In the genomic region with DNA sequence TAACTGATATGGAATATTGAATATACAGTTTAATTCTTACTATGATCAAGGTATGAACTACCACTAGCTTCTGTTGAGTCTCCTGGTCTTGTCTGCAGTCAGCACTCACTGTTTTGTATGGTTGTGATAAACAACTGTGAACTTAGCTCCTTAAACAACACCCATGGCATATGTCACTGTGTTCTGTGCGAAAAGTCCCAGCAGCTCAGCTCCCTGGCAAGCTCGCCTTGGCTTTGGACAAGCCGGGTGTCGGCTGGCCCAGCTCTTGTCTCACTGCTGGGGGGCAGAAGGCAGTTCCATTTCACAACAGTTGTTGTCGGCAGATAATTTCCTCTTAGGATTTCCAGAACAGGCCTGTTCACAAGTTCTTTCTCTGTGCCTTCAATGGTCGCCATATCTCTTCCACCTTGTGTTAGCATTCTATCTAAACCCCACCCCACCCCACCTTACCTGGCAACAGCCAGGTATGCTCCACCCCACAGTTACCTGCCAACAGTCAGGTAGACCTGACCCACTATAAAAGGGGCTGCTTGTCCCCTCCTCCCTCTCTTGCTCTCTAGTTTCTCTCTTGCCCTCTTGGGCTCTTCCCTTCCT, we compare ENCODE assay signal across 24 mouse cellular contexts. TPM values are rescaled to one million over a fixed set of nuclear protein-coding genes. Genes with fewer than 3 reads are reported as not detected.
DNase-seq lines count a peak whose midpoint lies in the region; ATAC-seq and TF ChIP-seq lines count a peak whose summit lies in the region.
"Had no signal": no experiment of that assay in that cellular context is flagged by ENCODE, and none has a peak within 500 bp of the region (broad histone marks: within the 10 kb centered on the region; RNA-seq: fewer than 3 reads in every experiment).

No protein-coding gene starts in this region.

- no peaks in the 10 kb centered on the region for H3K36me3 ChIP-seq in liver, adult 2 months (ENCODE audit: control insufficient read depth, insufficient read depth, low read length)
- no peaks in the 10 kb centered on the region for H3K36me3 ChIP-seq in liver, embryonic 11.5 days (ENCODE audit: control insufficient read depth, insufficient read depth, low read length)
- no peaks in the 10 kb centered on the region for H3K36me3 ChIP-seq in intestine, embryonic 16.5 days (ENCODE audit: control insufficient read depth, insufficient read depth, low read length)
- no peaks in the 10 kb centered on the region for H3K36me3 ChIP-seq in stomach, embryonic 16.5 days (ENCODE audit: control insufficient read depth, insufficient read depth, low read length)
- H3K36me3 ChIP-seq: heart, embryonic 12.5 days; limb, embryonic 15.5 days; midbrain, embryonic 10.5 days had no signal

- no peak overlapping the region for H3K4me2 ChIP-seq in liver, embryonic 11.5 days
- no peak overlapping the region for H3K4me2 ChIP-seq in intestine, embryonic 16.5 days (ENCODE audit: low read depth, low read length)
- H3K4me2 ChIP-seq in stomach, embryonic 16.5 days (ENCODE audit: low read depth, low read length), result no peak overlapping the region
- H3K4me2 ChIP-seq: forebrain, embryonic 13.5 days; heart, embryonic 12.5 days; limb, embryonic 15.5 days had no signal

- H3K27me3 ChIP-seq in liver, adult 2 months (ENCODE audit: control insufficient read depth, insufficient read depth, low read length), result no peaks in the 10 kb centered on the region
- no peaks in the 10 kb centered on the region for H3K27me3 ChIP-seq in liver, embryonic 11.5 days (replicated peaks; ENCODE audit: control insufficient read depth, insufficient read depth, low read length)
- no peaks in the 10 kb centered on the region for H3K27me3 ChIP-seq in intestine, embryonic 16.5 days (replicated peaks; ENCODE audit: control insufficient read depth, insufficient read depth, low read length)
- H3K27me3 ChIP-seq in stomach, embryonic 16.5 days (ENCODE audit: control insufficient read depth, insufficient read depth, low read length), result no peaks in the 10 kb centered on the region
- H3K27me3 ChIP-seq: forebrain, embryonic 13.5 days; heart, embryonic 12.5 days; limb, embryonic 15.5 days had no signal

- no peaks in the 10 kb centered on the region for H3K9me3 ChIP-seq in liver, embryonic 11.5 days (ENCODE audit: control insufficient read depth, low read length)
- no peaks in the 10 kb centered on the region for H3K9me3 ChIP-seq in intestine, embryonic 16.5 days (ENCODE audit: control insufficient read depth, low read length)
- H3K9me3 ChIP-seq in stomach, embryonic 16.5 days (replicated peaks; ENCODE audit: control insufficient read depth, low read length), result no peaks in the 10 kb centered on the region
- H3K9me3 ChIP-seq: forebrain, embryonic 13.5 days; heart, embryonic 12.5 days; limb, embryonic 15.5 days; midbrain, embryonic 10.5 days had no signal

- WGBS in liver, adult 2 months, result 32% methylated on average over 6 of the region's 6 CpGs
- WGBS in liver, embryonic 11.5 days, result 85% methylated on average over 6 of the region's 6 CpGs
- WGBS in intestine, embryonic 16.5 days, result 85% methylated on average over 6 of the region's 6 CpGs
- WGBS in stomach, embryonic 16.5 days, result 81% methylated on average over 6 of the region's 6 CpGs

- H3K79me2 ChIP-seq in liver, adult 2 months (ENCODE audit: control insufficient read depth, insufficient read depth, low read length), result no peaks in the 10 kb centered on the region

- TF ChIP-seq POLR2A in liver, adult 2 months (IDR thresholded peaks at IDR 0.05; ENCODE audit: extremely low read depth, insufficient read depth, low read length), result no peak

- no peak for ATAC-seq in liver, embryonic 11.5 days (replicated peaks; ENCODE audit: low FRiP score)
- ATAC-seq in intestine, embryonic 16.5 days, result peak; percentile 64
- peak; percentile 70; the same call in 1 of the 2 replicates for ATAC-seq in stomach, embryonic 16.5 days (ENCODE audit: insufficient read depth, low FRiP score)
- ATAC-seq: forebrain, embryonic 13.5 days; hindbrain, postnatal 0 days; midbrain, embryonic 16.5 days had no signal

- peak; percentile 57 for DNase-seq in adrenal gland, postnatal 10 days
- DNase-seq in adrenal gland, postnatal 25 days, result no peak
- peak; percentile 48 for DNase-seq in liver, adult 2 months (ENCODE audit: extremely low read depth, low read depth, low spot score)
- no peak for DNase-seq in liver, embryonic 11.5 days (ENCODE audit: low spot score)
- no peak for DNase-seq in left cerebral cortex, adult 11 months (ENCODE audit: low spot score)
- no peak for DNase-seq in left cerebral cortex, postnatal 25 days (ENCODE audit: low spot score in 2 of 2)
- DNase-seq: cerebellum, adult 2 months; heart, adult 11 months; heart, postnatal 10 days; kidney, adult 18-20 months; kidney, postnatal 14 days; left cerebral cortex, postnatal 4 days; thymus, adult 2 months; thymus, postnatal 4 days had no signal

- TF ChIP-seq CTCF in liver, adult 2 months (IDR thresholded peaks at IDR 0.05; ENCODE audit: low read depth, low read length), result no peak

- intact Hi-C loops in left cerebral cortex, postnatal 25 days (cut with DNase I), result no loop called here

- no peak overlapping the region for H3K9ac ChIP-seq in liver, adult 2 months (ENCODE audit: low read depth, low read length)
- no peak overlapping the region for H3K9ac ChIP-seq in liver, embryonic 11.5 days (ENCODE audit: low read depth, low read length)
- no peak overlapping the region for H3K9ac ChIP-seq in intestine, embryonic 16.5 days (ENCODE audit: low read depth, low read length)
- H3K9ac ChIP-seq in stomach, embryonic 16.5 days (ENCODE audit: low read length), result no peak overlapping the region
- H3K9ac ChIP-seq: forebrain, embryonic 13.5 days; heart, embryonic 12.5 days; limb, embryonic 15.5 days had no signal

- H3K27ac ChIP-seq in liver, adult 2 months (replicated peaks; ENCODE audit: insufficient read depth, low read depth, low read length), result no peak overlapping the region
- no peak overlapping the region for H3K27ac ChIP-seq in liver, embryonic 11.5 days (ENCODE audit: low read depth, low read length)
- no peak overlapping the region for H3K27ac ChIP-seq in intestine, embryonic 16.5 days (ENCODE audit: low read length)
- H3K27ac ChIP-seq in stomach, embryonic 16.5 days (ENCODE audit: low read length), result peak overlapping the region; percentile 46; the same call in 1 of the 2 replicates
- H3K27ac ChIP-seq: forebrain, embryonic 13.5 days; hindbrain, postnatal 0 days; limb, embryonic 15.5 days; midbrain, embryonic 10.5 days had no signal

- H3K4me3 ChIP-seq in liver, adult 2 months (ENCODE audit: insufficient read depth, low read depth, low read length), result no peak overlapping the region
- H3K4me3 ChIP-seq in liver, embryonic 11.5 days (ENCODE audit: low read depth, low read length), result no peak overlapping the region
- no peak overlapping the region for H3K4me3 ChIP-seq in intestine, embryonic 16.5 days (ENCODE audit: low read length)
- no peak overlapping the region for H3K4me3 ChIP-seq in stomach, embryonic 16.5 days (replicated peaks; ENCODE audit: low read length)
- H3K4me3 ChIP-seq: forebrain, embryonic 13.5 days; heart, embryonic 12.5 days; limb, embryonic 15.5 days; midbrain, embryonic 10.5 days had no signal

- H3K4me1 ChIP-seq in liver, adult 2 months (ENCODE audit: control insufficient read depth, insufficient read depth, low read length), result no peaks in the 10 kb centered on the region
- no peaks in the 10 kb centered on the region for H3K4me1 ChIP-seq in liver, embryonic 11.5 days (replicated peaks; ENCODE audit: control insufficient read depth, insufficient read depth, low read length)
- H3K4me1 ChIP-seq in intestine, embryonic 16.5 days (ENCODE audit: control insufficient read depth, insufficient read depth, low read length), result no peaks in the 10 kb centered on the region
- H3K4me1 ChIP-seq in stomach, embryonic 16.5 days (ENCODE audit: control insufficient read depth, insufficient read depth, low read length), result peaks cover 5% of the 10 kb centered on the region
- H3K4me1 ChIP-seq: forebrain, embryonic 13.5 days; limb, embryonic 15.5 days; midbrain, embryonic 10.5 days had no signal

RNA-seq across cellular contexts. Expression of gene Mb, which starts 14.9 kb away (rescaled TPM):
- total RNA-seq in adrenal gland, postnatal 10 days (2021), result 100 to 1,000 TPM in 1 of 2 experiments, 10 to 100 TPM in 1; 34.3 to 233 TPM
- 0.67 and 1.3 TPM in 2 replicates for total RNA-seq in adrenal gland, postnatal 25 days (2021)
- total RNA-seq in liver, adult 2 months (2014; rRNA removed), result 0.54 and 7.1 TPM in 2 replicates
- polyA plus RNA-seq in liver, adult 2 months (2012; rRNA removed), result 0.39 TPM in 1 of 2 replicates, not detected in the other
- polyA plus RNA-seq in liver, embryonic 11.5 days (2014; fragmentation: Nextera tagmentation; extraction: Ambion mirVana), result 0.29 and 0.56 TPM in 2 replicates
- 0.48 and 0.56 TPM in 2 replicates for polyA plus RNA-seq in intestine, embryonic 16.5 days (2015; fragmentation: Nextera tagmentation; extraction: Ambion mirVana)
- polyA plus RNA-seq in stomach, embryonic 16.5 days (2015; fragmentation: Nextera tagmentation; extraction: Ambion mirVana), result 1.6 and 2.5 TPM in 2 replicates
- under 1 TPM in 1 of 2 experiments, not detected in 1; 0.46 TPM for total RNA-seq in left cerebral cortex, postnatal 25 days (2021)
- total RNA-seq: hindbrain, postnatal 0 days; left cerebral cortex, adult 18-20 months; left cerebral cortex, postnatal 4 days had no signal
- polyA plus RNA-seq: forebrain, embryonic 13.5 days had no signal

RNA-seq across cellular contexts. Expression of gene Apol6, which starts 20.8 kb away (rescaled TPM):
- total RNA-seq in adrenal gland, postnatal 10 days (2021), result 10 to 100 TPM; 14.9 to 18.5 TPM
- total RNA-seq in adrenal gland, postnatal 25 days (2021), result 9.8 and 12.1 TPM in 2 replicates
- total RNA-seq in liver, adult 2 months (2014; rRNA removed), result 0.07 and 0.37 TPM in 2 replicates
- 0.04 TPM in 1 of 2 replicates, not detected in the other for polyA plus RNA-seq in liver, adult 2 months (2012; rRNA removed)
- not detected in 2 replicates for polyA plus RNA-seq in liver, embryonic 11.5 days (2014; fragmentation: Nextera tagmentation; extraction: Ambion mirVana)
- polyA plus RNA-seq in intestine, embryonic 16.5 days (2015; fragmentation: Nextera tagmentation; extraction: Ambion mirVana), result 0.38 and 0.42 TPM in 2 replicates
- polyA plus RNA-seq in stomach, embryonic 16.5 days (2015; fragmentation: Nextera tagmentation; extraction: Ambion mirVana), result 0.06 and 0.16 TPM in 2 replicates
- under 1 TPM in 1 of 2 experiments, not detected in 1; 0.23 TPM for total RNA-seq in left cerebral cortex, postnatal 25 days (2021)
- total RNA-seq: left cerebral cortex, postnatal 4 days had no signal
- polyA plus RNA-seq: forebrain, embryonic 13.5 days; hindbrain, embryonic 11.5 days; hindbrain, postnatal 0 days; midbrain, embryonic 10.5 days; midbrain, embryonic 16.5 days had no signal

Comparison
In these comparisons a context has a peak if more than half of its experiments do, and no peak if none do; other contexts are left out.
1. DNase-seq: peak in adrenal gland, postnatal 10 days (single experiment) and liver, adult 2 months (single experiment); none in adrenal gland, postnatal 25 days (single experiment), liver, embryonic 11.5 days (single experiment), left cerebral cortex, adult 11 months (single experiment) and left cerebral cortex, postnatal 25 days (0 of 2).